ENCODE assay signal across 18 mouse cellular contexts in genomic region chr5:23499257-23499656, GRCm38 (mm10).
"Had no signal": no experiment of that assay in that cellular context is flagged by ENCODE, and none has a peak within 500 bp of the region (broad histone marks: within the 10 kb centered on the region; RNA-seq: fewer than 3 reads in every experiment).

No protein-coding gene starts in this region.

- DNase-seq: lung, adult 18-20 months; lung, embryonic 14.5 days; lung, postnatal 10 days; lung, postnatal 4 days; midbrain, embryonic 14.5 days; retina, postnatal 1 day; right cerebral cortex, adult 18-20 months; right cerebral cortex, postnatal 25 days; right cerebral cortex, postnatal 4 days; spleen, adult 18-20 months; thymus, adult 18-20 months; thymus, postnatal 14 days; thymus, postnatal 36 days had no signal

- H3K4me2 ChIP-seq: lung, embryonic 14.5 days; midbrain, embryonic 12.5 days; neural tube, embryonic 12.5 days had no signal

- H3K27me3 ChIP-seq: midbrain, embryonic 12.5 days; neural tube, embryonic 12.5 days had no signal

- H3K9me3 ChIP-seq: midbrain, embryonic 10.5 days; midbrain, embryonic 12.5 days; neural tube, embryonic 12.5 days had no signal

- H3K27ac ChIP-seq: midbrain, embryonic 10.5 days; midbrain, embryonic 12.5 days; neural tube, embryonic 12.5 days had no signal

- H3K4me1 ChIP-seq: midbrain, embryonic 10.5 days; midbrain, embryonic 12.5 days; neural tube, embryonic 12.5 days had no signal

- H3K9ac ChIP-seq: lung, embryonic 14.5 days; midbrain, embryonic 12.5 days; neural tube, embryonic 12.5 days had no signal

- H3K4me3 ChIP-seq: midbrain, embryonic 10.5 days; midbrain, embryonic 12.5 days; myocyte; neural tube, embryonic 12.5 days had no signal

- ATAC-seq: midbrain, embryonic 16.5 days had no signal
